Mouse (Mus musculus) lung, adult 2 months (tissue): Measurements from ENCODE around the gene Ccdc106.

Source experiments
- CTCF ChIP-seq: fragments of 200-500 bp; IDR thresholded peaks from 2 replicates; pipeline ENCODE4 v1.5.1; 2011; ENCODE audit warnings: mild to moderate bottlenecking, low read length, control low read depth; ENCODE audit not compliant: insufficient read depth
- POLR2A ChIP-seq: fragments of 200-500 bp; IDR thresholded peaks from 2 replicates; pipeline ENCODE4 v1.6.1; 2011; ENCODE audit warnings: low read depth, mild to moderate bottlenecking, control low read depth, low read length, borderline replicate concordance; ENCODE audit errors: extremely low read depth

GRCm38 (mm10) chr7:5035628-5036027 is 15.3 kb downstream of the Ccdc106 start:
- no peak for TF ChIP-seq CTCF
- TF ChIP-seq POLR2A, result no peak
